Mouse (Mus musculus) retina, postnatal 1 day (tissue): Measurements from ENCODE around the gene Kmo.

Experiments
- DNase-seq: peaks from one replicate; pipeline ENCODE4 v3.0.0-alpha.2; 2012

The Kmo gene

GRCm38 (mm10) chr1:175619814-175620431 lies at the start of gene Kmo:
Kmo (plus strand) TSS chr1:175620381.
- DNase-seq: no peak

GRCm38 (mm10) chr1:175574129-175574528 lies 46.1 kb upstream of the Kmo start:
- DNase-seq: no peak

GRCm38 (mm10) chr1:175578425-175579096 lies 41.6 kb upstream of the Kmo start:
- DNase-seq: no peak

- DNase-seq: no peak
Measured at GRCm38 (mm10) chr1:175579598-175580235, 40.5 kb upstream of the Kmo start.

GRCm38 (mm10) chr1:175580346-175580745 lies 39.8 kb upstream of the Kmo start:
- DNase-seq: no peak

- DNase-seq: no peak
Measured at GRCm38 (mm10) chr1:175582799-175583198, 37.4 kb upstream of the Kmo start.

- DNase-seq: no peak
Measured at GRCm38 (mm10) chr1:175585267-175585666, 34.9 kb upstream of the Kmo start.

- DNase-seq: no peak
Measured at GRCm38 (mm10) chr1:175586656-175587055, 33.5 kb upstream of the Kmo start.

GRCm38 (mm10) chr1:175592832-175593231 lies 27.3 kb upstream of the Kmo start:
- DNase-seq: no peak

- DNase-seq: no peak
Measured at GRCm38 (mm10) chr1:175602231-175602630, 17.9 kb upstream of the Kmo start.

- peak; percentile 43 for DNase-seq
Measured at GRCm38 (mm10) chr1:175603390-175603789, 16.8 kb upstream of the Kmo start.

- DNase-seq: no peak
Measured at GRCm38 (mm10) chr1:175607308-175607707, 12.9 kb upstream of the Kmo start.

- DNase-seq: no peak
Measured at GRCm38 (mm10) chr1:175607838-175608585, 12.2 kb upstream of the Kmo start.

- no peak for DNase-seq
Measured at GRCm38 (mm10) chr1:175608708-175609107, 11.5 kb upstream of the Kmo start.

- DNase-seq: no peak
Measured at GRCm38 (mm10) chr1:175614992-175615391, 5.2 kb upstream of the Kmo start.

- DNase-seq: no peak
Measured at GRCm38 (mm10) chr1:175623656-175624055, 3.5 kb downstream of the Kmo start.

- peak; percentile 99 for DNase-seq
Measured at GRCm38 (mm10) chr1:175625257-175625879, 5.2 kb downstream of the Kmo start, which contains the start of gene Fh1. Fh1 (minus strand) TSS chr1:175625635.

- DNase-seq: peak; percentile 64
Measured at GRCm38 (mm10) chr1:175625990-175626692, 6.0 kb downstream of the Kmo start.

GRCm38 (mm10) chr1:175629248-175629647 lies 9.1 kb downstream of the Kmo start:
- DNase-seq: no peak

GRCm38 (mm10) chr1:175630345-175630744 lies 10.2 kb downstream of the Kmo start:
- DNase-seq: no peak

GRCm38 (mm10) chr1:175631080-175631479 lies 10.9 kb downstream of the Kmo start:
- DNase-seq: no peak

- DNase-seq: no peak
Measured at GRCm38 (mm10) chr1:175631721-175632221, 11.6 kb downstream of the Kmo start.
